Mouse (Mus musculus) midbrain, embryonic 11.5 days (tissue): ENCODE measurements around the gene Acoxl. TPM values are rescaled to one million over a fixed set of nuclear protein-coding genes. Genes with fewer than 3 reads are reported as not detected.

ENCODE experiments used
- ATAC-seq: fragments of 200-750 bp; cut with Nextera tagmentation; 2 replicates; pipeline ENCODE4 v1.8.0; 2017; ENCODE audit warnings: moderate TSS enrichment, moderate library complexity; ENCODE audit not compliant: low FRiP score
- DNase-seq: peaks from one replicate; pipeline ENCODE4 v3.0.0; 2015; ENCODE audit warnings: low spot score; ENCODE audit errors: missing footprints
- H3K27ac ChIP-seq: fragments of 300-500 bp; sonication (generic); 2 replicates; pipeline ENCODE4 v1.5.1; 2014; ENCODE audit warnings: low read depth, low read length
- H3K27me3 ChIP-seq: fragments of 300-500 bp; sonication (generic); 2 replicates; pipeline ENCODE4 v1.6.1; 2014; ENCODE audit warnings: mild to moderate bottlenecking, low read length, moderate library complexity, mixed read lengths; ENCODE audit not compliant: control insufficient read depth, insufficient read depth
- H3K36me3 ChIP-seq: fragments of 300-500 bp; sonication (generic); 2 replicates; pipeline ENCODE4 v1.6.1; 2014; ENCODE audit warnings: mild to moderate bottlenecking, low read length, moderate library complexity, mixed read lengths; ENCODE audit not compliant: control insufficient read depth, insufficient read depth
- H3K4me1 ChIP-seq: fragments of 300-500 bp; sonication (generic); 2 replicates; pipeline ENCODE4 v1.6.1; 2014; ENCODE audit warnings: low read length; ENCODE audit not compliant: control insufficient read depth, insufficient read depth
- H3K4me2 ChIP-seq: fragments of 300-500 bp; sonication (generic); 2 replicates; pipeline ENCODE4 v1.6.1; 2014; ENCODE audit warnings: mild to moderate bottlenecking, moderate library complexity
- H3K4me3 ChIP-seq: fragments of 300-500 bp; sonication (generic); 2 replicates; pipeline ENCODE4 v1.5.1; 2014; ENCODE audit warnings: low read depth, low read length
- H3K9ac ChIP-seq: fragments of 300-500 bp; sonication (generic); 2 replicates; pipeline ENCODE4 v1.6.1; 2014; ENCODE audit warnings: low read length
- H3K9me3 ChIP-seq: fragments of 300-500 bp; sonication (generic); 2 replicates; pipeline ENCODE4 v1.6.1; 2016; ENCODE audit warnings: low read length; ENCODE audit not compliant: control insufficient read depth
- WGBS: fragments of 180-500 bp; shearing (Covaris S2); extraction: QIAGEN DNeasy Blood & Tissue Kit; methylation state at CpG from one replicate; pipeline ENCODE4 v1.1.7; 2014; 5-methylcytosine and 5-hydroxymethylcytosine counted together
- polyA plus RNA-seq: library from polyadenylated mRNA; unstranded; fragments of >200 nt; fragmentation: Nextera tagmentation; extraction: Ambion mirVana; gene quantifications from 2 replicates; pipeline ENCODE4 v1.2.1, GENCODE M21; 2014

The Acoxl gene
- polyA plus RNA-seq, 1 experiment from 2014 or later, result 0.18 TPM

GRCm38 (mm10) chr2:127926679-127927324 is 88.1 kb downstream of the Acoxl start:
- no peak overlapping the region for H3K27ac ChIP-seq
- no peak overlapping the region for H3K4me2 ChIP-seq
- H3K9me3 ChIP-seq, result no peaks in the 10 kb centered on the region
- H3K27me3 ChIP-seq, result no peaks in the 10 kb centered on the region
- DNase-seq (no peak), ATAC-seq (no peak)
- no peaks in the 10 kb centered on the region for H3K36me3 ChIP-seq
- H3K4me1 ChIP-seq, result peaks cover 15% of the 10 kb centered on the region
- no peak overlapping the region for H3K4me3 ChIP-seq
- 56% methylated on average over 9 of the region's 9 CpGs for WGBS
- H3K9ac ChIP-seq, result no peak overlapping the region

- H3K9me3 ChIP-seq, result no peaks in the 10 kb centered on the region
- H3K9ac ChIP-seq, result no peak overlapping the region
- H3K27me3 ChIP-seq, result no peaks in the 10 kb centered on the region
- H3K4me3 ChIP-seq, result no peak overlapping the region
- H3K36me3 ChIP-seq, result no peaks in the 10 kb centered on the region
- no peak overlapping the region for H3K27ac ChIP-seq
- H3K4me2 ChIP-seq, result no peak overlapping the region
- DNase-seq (peak; percentile 85), ATAC-seq (no peak)
- H3K4me1 ChIP-seq, result peaks cover 15% of the 10 kb centered on the region
- WGBS, result 31% methylated on average over 15 of the region's 15 CpGs
Observed at GRCm38 (mm10) chr2:127927452-127928273, 89.0 kb downstream of the Acoxl start.

GRCm38 (mm10) chr2:127928279-127928678 is 89.6 kb downstream of the Acoxl start:
- Histone ChIP-seq H3K4me1 (peaks cover 15% of the 10 kb centered on the region), H3K9me3 (no peaks in the 10 kb centered on the region), H3K4me2 (no peak overlapping the region), H3K9ac (no peak overlapping the region), H3K27me3 (no peaks in the 10 kb centered on the region), H3K4me3 (no peak overlapping the region), H3K36me3 (no peaks in the 10 kb centered on the region), H3K27ac (no peak overlapping the region)
- ATAC-seq (peak; percentile 48; the same call in 1 of the 2 replicates), DNase-seq (no peak)
- WGBS, result 27% methylated on average over 5 of the region's 5 CpGs

- 53% methylated on average over 4 of the region's 4 CpGs for WGBS
- no peak for DNase-seq
- Histone ChIP-seq H3K4me1 (peaks cover 15% of the 10 kb centered on the region), H3K4me2 (no peak overlapping the region), H3K9ac (no peak overlapping the region), H3K4me3 (no peak overlapping the region), H3K27me3 (no peaks in the 10 kb centered on the region), H3K9me3 (no peaks in the 10 kb centered on the region), H3K36me3 (no peaks in the 10 kb centered on the region), H3K27ac (no peak overlapping the region)
- no peak for ATAC-seq
Observed at GRCm38 (mm10) chr2:127928871-127929270, 90.2 kb downstream of the Acoxl start.

GRCm38 (mm10) chr2:127929939-127930715 is 91.5 kb downstream of the Acoxl start:
- DNase-seq (no peak), ATAC-seq (no peak)
- H3K4me2 ChIP-seq, result no peak overlapping the region
- H3K4me1 ChIP-seq, result peaks cover 15% of the 10 kb centered on the region
- no peak overlapping the region for H3K27ac ChIP-seq
- no peaks in the 10 kb centered on the region for H3K36me3 ChIP-seq
- no peak overlapping the region for H3K9ac ChIP-seq
- H3K27me3 ChIP-seq, result no peaks in the 10 kb centered on the region
- no peaks in the 10 kb centered on the region for H3K9me3 ChIP-seq
- H3K4me3 ChIP-seq, result no peak overlapping the region
- WGBS, result 63% methylated on average over 6 of the region's 6 CpGs

GRCm38 (mm10) chr2:127931576-127931975 is 92.9 kb downstream of the Acoxl start:
- no peak for ATAC-seq
- H3K27ac ChIP-seq, result no peak overlapping the region
- H3K4me2 ChIP-seq, result no peak overlapping the region
- no peaks in the 10 kb centered on the region for H3K9me3 ChIP-seq
- no peak overlapping the region for H3K9ac ChIP-seq
- H3K36me3 ChIP-seq, result no peaks in the 10 kb centered on the region
- no peaks in the 10 kb centered on the region for H3K27me3 ChIP-seq
- 86% methylated on average over 4 of the region's 4 CpGs for WGBS
- H3K4me1 ChIP-seq, result peaks cover 10% of the 10 kb centered on the region
- H3K4me3 ChIP-seq, result no peak overlapping the region
- no peak for DNase-seq

- Histone ChIP-seq H3K27ac (no peak overlapping the region), H3K27me3 (no peaks in the 10 kb centered on the region), H3K9me3 (no peaks in the 10 kb centered on the region), H3K4me3 (no peak overlapping the region), H3K4me1 (no peaks in the 10 kb centered on the region), H3K36me3 (no peaks in the 10 kb centered on the region), H3K4me2 (no peak overlapping the region), H3K9ac (no peak overlapping the region)
- ATAC-seq, result no peak
- DNase-seq, result no peak
- whole genome bisulfite sequencing, result 86% methylated on average over 3 of the region's 3 CpGs
Observed at GRCm38 (mm10) chr2:127933531-127933931, 94.9 kb downstream of the Acoxl start.

- WGBS, result 87% methylated on average over 3 of the region's 3 CpGs
- no peak overlapping the region for H3K27ac ChIP-seq
- ATAC-seq, result no peak
- no peaks in the 10 kb centered on the region for H3K9me3 ChIP-seq
- H3K36me3 ChIP-seq, result no peaks in the 10 kb centered on the region
- no peaks in the 10 kb centered on the region for H3K27me3 ChIP-seq
- no peaks in the 10 kb centered on the region for H3K4me1 ChIP-seq
- no peak for DNase-seq
- H3K4me2 ChIP-seq, result no peak overlapping the region
- no peak overlapping the region for H3K4me3 ChIP-seq
- no peak overlapping the region for H3K9ac ChIP-seq
Observed at GRCm38 (mm10) chr2:127937079-127937478, 98.4 kb downstream of the Acoxl start.

GRCm38 (mm10) chr2:127939206-127939605 is 100.5 kb downstream of the Acoxl start:
- no peak overlapping the region for H3K4me3 ChIP-seq
- ATAC-seq, result no peak

More at GRCm38 (mm10) chr2:127939206-127939605, 100.5 kb downstream of the Acoxl start:
- H3K27me3 ChIP-seq, result no peaks in the 10 kb centered on the region
- H3K36me3 ChIP-seq, result no peaks in the 10 kb centered on the region
- WGBS, result 95% methylated on average over 2 of the region's 2 CpGs
- H3K9ac ChIP-seq, result no peak overlapping the region
- H3K27ac ChIP-seq, result no peak overlapping the region
- no peaks in the 10 kb centered on the region for H3K4me1 ChIP-seq
- no peaks in the 10 kb centered on the region for H3K9me3 ChIP-seq
- DNase-seq, result no peak
- no peak overlapping the region for H3K4me2 ChIP-seq
